Mouse (Mus musculus) lung, embryonic 16.5 days (tissue): ENCODE data around the gene Sp100. TPM values are rescaled to one million over a fixed set of nuclear protein-coding genes. Genes with fewer than 3 reads are reported as not detected.

Source experiments
- ATAC-seq: fragments of 200-750 bp; cut with Nextera tagmentation; 2 replicates; pipeline ENCODE4 v1.8.0; 2017; ENCODE audit warnings: low read depth, mild to moderate bottlenecking, moderate library complexity
- H3K27ac ChIP-seq: fragments of 300-500 bp; sonication (generic); 2 replicates; pipeline ENCODE4 v1.5.1; 2014; ENCODE audit warnings: mild to moderate bottlenecking, control low read depth, low read length
- H3K27me3 ChIP-seq: fragments of 300-500 bp; sonication (generic); 2 replicates; pipeline ENCODE4 v1.6.1; 2014; ENCODE audit warnings: low read depth, low read length, mixed read lengths; ENCODE audit not compliant: control insufficient read depth, insufficient read depth
- H3K36me3 ChIP-seq: fragments of 300-500 bp; sonication (generic); 2 replicates; pipeline ENCODE4 v1.6.1; 2014; ENCODE audit warnings: low read length; ENCODE audit not compliant: control insufficient read depth, insufficient read depth
- H3K4me1 ChIP-seq: fragments of 300-500 bp; sonication (generic); replicated peaks from 2 replicates; pipeline ENCODE4 v1.6.1; 2014; ENCODE audit warnings: low read length, mixed read lengths; ENCODE audit not compliant: control insufficient read depth, insufficient read depth
- H3K4me2 ChIP-seq: fragments of 300-500 bp; sonication (generic); 2 replicates; pipeline ENCODE4 v1.6.1; 2014; ENCODE audit warnings: low read depth, low read length, control low read depth
- H3K4me3 ChIP-seq: fragments of 300-500 bp; sonication (generic); 2 replicates; pipeline ENCODE4 v1.5.1; 2014; ENCODE audit warnings: mild to moderate bottlenecking, low read length, control low read depth
- H3K9ac ChIP-seq: fragments of 300-500 bp; sonication (generic); 2 replicates; pipeline ENCODE4 v1.6.1; 2014; ENCODE audit warnings: low read length, control low read depth
- H3K9me3 ChIP-seq: fragments of 300-500 bp; sonication (generic); 2 replicates; pipeline ENCODE4 v1.6.1; 2016; ENCODE audit warnings: low read length; ENCODE audit not compliant: control insufficient read depth
- WGBS: fragments of 180-500 bp; shearing (Covaris S2); extraction: QIAGEN DNeasy Blood & Tissue Kit; methylation state at CpG from one replicate; pipeline ENCODE4 v1.1.7; 2014; 5-methylcytosine and 5-hydroxymethylcytosine counted together
- polyA plus RNA-seq: library from polyadenylated mRNA; unstranded; fragments of >200 nt; fragmentation: Nextera tagmentation; extraction: Ambion mirVana; gene quantifications from 2 replicates; pipeline ENCODE4 v1.2.1, GENCODE M21; 2015

The Sp100 gene
- polyA plus RNA-seq, 1 experiment from 2014 or later: 2.8 TPM

GRCm38 (mm10) chr1:85716447-85717027 is 66.7 kb downstream of the Sp100 start:
- Histone ChIP-seq H3K4me1 (no peaks in the 10 kb centered on the region), H3K27me3 (no peaks in the 10 kb centered on the region), H3K36me3 (no peaks in the 10 kb centered on the region), H3K4me2 (no peak overlapping the region), H3K9me3 (no peaks in the 10 kb centered on the region), H3K4me3 (no peak overlapping the region), H3K9ac (no peak overlapping the region), H3K27ac (no peak overlapping the region)
- WGBS: 72% methylated on average over 7 of the region's 7 CpGs
- ATAC-seq: no peak

- H3K4me1 ChIP-seq: no peaks in the 10 kb centered on the region
- no peaks in the 10 kb centered on the region for H3K9me3 ChIP-seq
- H3K9ac ChIP-seq: no peak overlapping the region
- H3K36me3 ChIP-seq: no peaks in the 10 kb centered on the region
- H3K4me3 ChIP-seq: no peak overlapping the region
- no peak overlapping the region for H3K4me2 ChIP-seq
- H3K27me3 ChIP-seq: no peaks in the 10 kb centered on the region
- 51% methylated on average over 4 of the region's 4 CpGs for WGBS
- ATAC-seq: no peak
- H3K27ac ChIP-seq: no peak overlapping the region
These were observed 69.3 kb downstream of the Sp100 start for GRCm38 (mm10) chr1:85719049-85719448.

- Histone ChIP-seq H3K4me3 (no peak overlapping the region), H3K9ac (no peak overlapping the region), H3K27ac (no peak overlapping the region), H3K4me2 (no peak overlapping the region), H3K36me3 (no peaks in the 10 kb centered on the region), H3K27me3 (no peaks in the 10 kb centered on the region), H3K4me1 (no peaks in the 10 kb centered on the region), H3K9me3 (no peaks in the 10 kb centered on the region)
- no peak for ATAC-seq
- WGBS: 50% methylated on average over 10 of the region's 10 CpGs
These were observed 70.6 kb downstream of the Sp100 start for GRCm38 (mm10) chr1:85720220-85720893.

GRCm38 (mm10) chr1:85730471-85730870 is 80.7 kb downstream of the Sp100 start:
- H3K9ac ChIP-seq: no peak overlapping the region
- no peaks in the 10 kb centered on the region for H3K9me3 ChIP-seq
- ATAC-seq: no peak
- no peak overlapping the region for H3K4me2 ChIP-seq
- no peaks in the 10 kb centered on the region for H3K27me3 ChIP-seq
- no peak overlapping the region for H3K27ac ChIP-seq
- no peaks in the 10 kb centered on the region for H3K4me1 ChIP-seq
- no peak overlapping the region for H3K4me3 ChIP-seq
- 76% methylated on average over 6 of the region's 6 CpGs for WGBS
- H3K36me3 ChIP-seq: no peaks in the 10 kb centered on the region

GRCm38 (mm10) chr1:85732581-85732980 is 82.8 kb downstream of the Sp100 start:
- Histone ChIP-seq H3K36me3 (no peaks in the 10 kb centered on the region), H3K4me2 (no peak overlapping the region), H3K9ac (no peak overlapping the region), H3K4me1 (peaks cover 4% of the 10 kb centered on the region), H3K27ac (no peak overlapping the region), H3K4me3 (no peak overlapping the region), H3K27me3 (no peaks in the 10 kb centered on the region), H3K9me3 (no peaks in the 10 kb centered on the region)
- no peak for ATAC-seq
- 71% methylated on average over 3 of the region's 3 CpGs for WGBS

GRCm38 (mm10) chr1:85734511-85734910 is 84.7 kb downstream of the Sp100 start:
- Histone ChIP-seq H3K9ac (no peak overlapping the region), H3K27me3 (no peaks in the 10 kb centered on the region), H3K36me3 (no peaks in the 10 kb centered on the region), H3K4me2 (no peak overlapping the region), H3K9me3 (peaks cover 5% of the 10 kb centered on the region; the same call in 1 of the 2 replicates), H3K4me1 (peaks cover 4% of the 10 kb centered on the region), H3K4me3 (no peak overlapping the region), H3K27ac (no peak overlapping the region)
- ATAC-seq: no peak
- WGBS: 64% methylated on average over 1 of the region's 1 CpGs

GRCm38 (mm10) chr1:85735463-85736123 is 85.8 kb downstream of the Sp100 start:
- Histone ChIP-seq H3K4me2 (peak overlapping the region; percentile 65), H3K27ac (peak overlapping the region; percentile 31; the same call in 1 of the 2 replicates), H3K27me3 (no peaks in the 10 kb centered on the region), H3K4me3 (peak overlapping the region; percentile 46), H3K9me3 (peaks cover 5% of the 10 kb centered on the region; the same call in 1 of the 2 replicates), H3K9ac (peak overlapping the region; percentile 63), H3K4me1 (peaks cover 4% of the 10 kb centered on the region), H3K36me3 (no peaks in the 10 kb centered on the region)
- peak; percentile 46 for ATAC-seq
- WGBS: 56% methylated on average over 13 of the region's 13 CpGs

- Histone ChIP-seq H3K36me3 (no peaks in the 10 kb centered on the region), H3K9ac (peak overlapping the region; percentile 63), H3K9me3 (peaks cover 5% of the 10 kb centered on the region; the same call in 1 of the 2 replicates), H3K27me3 (no peaks in the 10 kb centered on the region), H3K4me1 (peaks cover 4% of the 10 kb centered on the region), H3K27ac (0 out of 2 replicates have a peak overlapping the region, but pooled peaks have one; percentile 36), H3K4me2 (peak overlapping the region; percentile 65), H3K4me3 (peak overlapping the region; percentile 46)
- peak; percentile 44; the same call in 1 of the 2 replicates for ATAC-seq
- WGBS: 35% methylated on average over 18 of the region's 18 CpGs
These were observed 86.8 kb downstream of the Sp100 start for GRCm38 (mm10) chr1:85736355-85737184.
